Mouse (Mus musculus): Measurements from ENCODE around the gene Pex11g.

Pex11g gene

GRCm38 (mm10) chr8:3482240-3482740 lies 14.8 kb upstream of the Pex11g start:
- no peak for DNase-seq (ENCODE audit: extremely low read depth, insufficient read length, low spot score)

- no peak for DNase-seq (ENCODE audit: extremely low read depth, insufficient read length, low spot score)
Measured at GRCm38 (mm10) chr8:3481605-3482004, 14.1 kb upstream of the Pex11g start.

GRCm38 (mm10) chr8:3480221-3480785 lies 12.8 kb upstream of the Pex11g start:
- no peak for DNase-seq (ENCODE audit: extremely low read depth, insufficient read length, low spot score)

- no peak for DNase-seq (ENCODE audit: extremely low read depth, insufficient read length, low spot score)
Measured at GRCm38 (mm10) chr8:3475715-3476429, 8.4 kb upstream of the Pex11g start.

GRCm38 (mm10) chr8:3470562-3470961 lies 3.1 kb upstream of the Pex11g start, which contains the start of gene Tex45:
TSS of gene Tex45 (plus strand) at chr8:3470862.
- no peak for DNase-seq (ENCODE audit: extremely low read depth, insufficient read length, low spot score)

- DNase-seq (ENCODE audit: extremely low read depth, insufficient read length, low spot score): no peak
Measured at GRCm38 (mm10) chr8:3468838-3469237, 1.4 kb upstream of the Pex11g start.

- DNase-seq (ENCODE audit: extremely low read depth, insufficient read length, low spot score): no peak
Measured at GRCm38 (mm10) chr8:3467886-3468545, 536 bp upstream of the Pex11g start.

- no peak for DNase-seq (ENCODE audit: extremely low read depth, insufficient read length, low spot score)
Measured at GRCm38 (mm10) chr8:3464309-3464708, 3.2 kb downstream of the Pex11g start.

- no peak for DNase-seq (ENCODE audit: extremely low read depth, insufficient read length, low spot score)
Measured at GRCm38 (mm10) chr8:3463248-3463647, 4.2 kb downstream of the Pex11g start.

- DNase-seq (ENCODE audit: extremely low read depth, insufficient read length, low spot score): no peak
Measured at GRCm38 (mm10) chr8:3451992-3452391, 15.5 kb downstream of the Pex11g start.

- DNase-seq (ENCODE audit: extremely low read depth, insufficient read length, low spot score): no peak
Measured at GRCm38 (mm10) chr8:3450670-3451069, 16.8 kb downstream of the Pex11g start.

- no peak for DNase-seq (ENCODE audit: extremely low read depth, insufficient read length, low spot score)
Measured at GRCm38 (mm10) chr8:3449226-3449625, 18.3 kb downstream of the Pex11g start.

GRCm38 (mm10) chr8:3439510-3439909 lies 28.0 kb downstream of the Pex11g start:
- DNase-seq (ENCODE audit: extremely low read depth, insufficient read length, low spot score): no peak

GRCm38 (mm10) chr8:3436492-3436891 lies 31.0 kb downstream of the Pex11g start:
- no peak for DNase-seq (ENCODE audit: extremely low read depth, insufficient read length, low spot score)

GRCm38 (mm10) chr8:3431113-3431512 lies 36.4 kb downstream of the Pex11g start:
- no peak for DNase-seq (ENCODE audit: extremely low read depth, insufficient read length, low spot score)

GRCm38 (mm10) chr8:3429966-3430365 lies 37.5 kb downstream of the Pex11g start:
- DNase-seq (ENCODE audit: extremely low read depth, insufficient read length, low spot score): peak; percentile 82

GRCm38 (mm10) chr8:3428426-3428825 lies 39.1 kb downstream of the Pex11g start:
- DNase-seq (ENCODE audit: extremely low read depth, insufficient read length, low spot score): no peak

GRCm38 (mm10) chr8:3426211-3426610 lies 41.3 kb downstream of the Pex11g start:
- DNase-seq (ENCODE audit: extremely low read depth, insufficient read length, low spot score): no peak

- DNase-seq (ENCODE audit: extremely low read depth, insufficient read length, low spot score): no peak
Measured at GRCm38 (mm10) chr8:3425217-3425616, 42.3 kb downstream of the Pex11g start.

GRCm38 (mm10) chr8:3421507-3421906 lies 46.0 kb downstream of the Pex11g start:
- no peak for DNase-seq (ENCODE audit: extremely low read depth, insufficient read length, low spot score)

GRCm38 (mm10) chr8:3420105-3420706 lies 47.3 kb downstream of the Pex11g start:
- DNase-seq (ENCODE audit: extremely low read depth, insufficient read length, low spot score): no peak

All from 3134 (cell line).